Mouse (Mus musculus): ENCODE data around the gene Nsg2.

Gene Nsg2

GRCm38 (mm10) chr11:32011867-32012603 lies 11.8 kb downstream of the Nsg2 start:
- no peak for DNase-seq (ENCODE audit: low spot score in 2 of 2)

GRCm38 (mm10) chr11:32013014-32013427 lies 12.8 kb downstream of the Nsg2 start:
- no peak for DNase-seq (ENCODE audit: low spot score in 2 of 2)

GRCm38 (mm10) chr11:32013561-32013960 lies 13.3 kb downstream of the Nsg2 start:
- DNase-seq (ENCODE audit: low spot score in 2 of 2), result no peak

- no peak for DNase-seq (ENCODE audit: low spot score in 2 of 2)
These were observed 17.9 kb downstream of the Nsg2 start for GRCm38 (mm10) chr11:32018201-32018600.

- DNase-seq (ENCODE audit: low spot score in 2 of 2), result peak in 1 of 2 experiments; percentile 28
These were observed 20.0 kb downstream of the Nsg2 start for GRCm38 (mm10) chr11:32020031-32020965.

GRCm38 (mm10) chr11:32026634-32027033 lies 26.4 kb downstream of the Nsg2 start:
- DNase-seq (ENCODE audit: low spot score in 2 of 2), result no peak

GRCm38 (mm10) chr11:32027474-32028342 lies 27.4 kb downstream of the Nsg2 start:
- DNase-seq (ENCODE audit: low spot score in 2 of 2), result no peak

GRCm38 (mm10) chr11:32028605-32029004 lies 28.3 kb downstream of the Nsg2 start:
- DNase-seq (ENCODE audit: low spot score in 2 of 2), result no peak

- DNase-seq (ENCODE audit: low spot score in 2 of 2), result no peak
These were observed 29.1 kb downstream of the Nsg2 start for GRCm38 (mm10) chr11:32029356-32029755.

- DNase-seq (ENCODE audit: low spot score in 2 of 2), result no peak
These were observed 31.1 kb downstream of the Nsg2 start for GRCm38 (mm10) chr11:32031396-32031795.

- DNase-seq (ENCODE audit: low spot score in 2 of 2), result no peak
These were observed 31.8 kb downstream of the Nsg2 start for GRCm38 (mm10) chr11:32032053-32032452.

- no peak for DNase-seq (ENCODE audit: low spot score in 2 of 2)
These were observed 35.6 kb downstream of the Nsg2 start for GRCm38 (mm10) chr11:32035831-32036230.

- DNase-seq (ENCODE audit: low spot score in 2 of 2), result no peak
These were observed 39.4 kb downstream of the Nsg2 start for GRCm38 (mm10) chr11:32039656-32040055.

GRCm38 (mm10) chr11:32057389-32057788 lies 57.1 kb downstream of the Nsg2 start:
- DNase-seq (ENCODE audit: low spot score in 2 of 2), result no peak

GRCm38 (mm10) chr11:32057861-32058260 lies 57.6 kb downstream of the Nsg2 start:
- no peak for DNase-seq (ENCODE audit: low spot score in 2 of 2)

- no peak for DNase-seq (ENCODE audit: low spot score in 2 of 2)
These were observed 60.8 kb downstream of the Nsg2 start for GRCm38 (mm10) chr11:32061020-32061419.

- DNase-seq (ENCODE audit: low spot score in 2 of 2), result no peak
These were observed 61.6 kb downstream of the Nsg2 start for GRCm38 (mm10) chr11:32061874-32062273.

- no peak for DNase-seq (ENCODE audit: low spot score in 2 of 2)
These were observed 63.7 kb downstream of the Nsg2 start for GRCm38 (mm10) chr11:32063775-32064510.

GRCm38 (mm10) chr11:32064511-32064862 lies 64.2 kb downstream of the Nsg2 start:
- no peak for DNase-seq (ENCODE audit: low spot score in 2 of 2)

- no peak for DNase-seq (ENCODE audit: low spot score in 2 of 2)
These were observed 68.7 kb downstream of the Nsg2 start for GRCm38 (mm10) chr11:32068736-32069490.

Data from urinary bladder, postnatal 36 days (tissue).